Mouse (Mus musculus) heart, postnatal 0 days (tissue): ENCODE data around the gene Slc46a1.

ENCODE experiments used
- CTCF ChIP-seq: IDR thresholded peaks from 2 replicates; pipeline ENCODE4 v1.5.1; 2016; ENCODE audit warnings: antibody characterized with exemption, control low read depth, low read depth
- EP300 ChIP-seq: IDR thresholded peaks from 2 replicates; pipeline ENCODE4 v1.6.1; 2016; ENCODE audit warnings: antibody characterized with exemption, low read depth

GRCm38 (mm10) chr11:78422055-78422819, 43.3 kb upstream of the Slc46a1 start, which contains the start of gene Slc13a2:
- TF ChIP-seq CTCF (no peak), EP300 (no peak)
